Mouse (Mus musculus) retina, postnatal 7 days (tissue): Measurements from ENCODE around the gene Cldn34b2.
"Not testable (repeated sequence)": the region's sequence is repeated elsewhere in the genome, so short reads cannot be mapped to it uniquely, and the experiment has no call there.

Experiments used
- DNase-seq: peaks from one replicate; pipeline ENCODE4 v3.0.0-alpha.2; 2012; ENCODE audit warnings: low read depth, low spot score

Cldn34b2 gene

DNA sequence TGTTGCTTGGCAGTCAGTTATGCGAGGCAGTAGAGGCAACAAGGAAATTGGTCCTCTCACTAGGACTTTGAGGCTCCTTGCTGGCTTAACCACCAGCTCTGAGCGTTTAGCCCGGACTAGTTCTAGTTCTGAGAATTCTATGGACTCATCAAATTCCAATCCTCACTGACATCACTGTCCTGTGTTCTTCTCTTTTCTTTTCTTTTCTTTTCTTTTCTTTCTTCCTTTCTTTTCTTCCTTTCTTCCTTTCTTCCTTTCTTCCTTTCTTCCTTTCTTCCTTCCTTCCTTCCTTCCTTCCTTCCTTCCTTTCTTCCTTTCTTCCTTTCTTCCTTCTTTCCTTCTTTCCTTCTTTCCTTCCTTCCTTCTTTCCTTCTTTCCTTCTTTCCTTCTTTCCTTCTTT lies at the start of gene Cldn34b2:
TSS of gene Cldn34b2 (minus strand) at position 101 of the 400 bp plus-strand sequence.
- not testable (repeated sequence) for DNase-seq

DNA sequence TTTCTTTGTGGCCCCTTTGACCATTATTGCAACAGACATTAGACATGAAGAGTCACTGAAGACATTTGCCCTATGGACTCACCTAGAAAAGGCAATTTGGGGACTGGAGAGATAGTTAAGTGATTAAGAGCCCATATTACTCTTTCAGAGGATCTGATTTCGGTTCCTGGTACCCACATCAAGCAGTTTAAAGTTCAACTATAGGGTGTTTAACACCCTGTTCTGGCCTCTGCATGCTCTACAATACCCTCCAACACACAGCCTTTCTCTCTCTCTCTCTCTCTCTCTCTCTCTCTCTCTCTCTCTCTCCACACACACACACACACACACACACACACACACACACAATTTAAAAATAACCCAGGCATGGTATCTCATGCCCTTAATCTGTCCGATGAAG lies 49.4 kb upstream of the Cldn34b2 start:
- no peak for DNase-seq

DNA sequence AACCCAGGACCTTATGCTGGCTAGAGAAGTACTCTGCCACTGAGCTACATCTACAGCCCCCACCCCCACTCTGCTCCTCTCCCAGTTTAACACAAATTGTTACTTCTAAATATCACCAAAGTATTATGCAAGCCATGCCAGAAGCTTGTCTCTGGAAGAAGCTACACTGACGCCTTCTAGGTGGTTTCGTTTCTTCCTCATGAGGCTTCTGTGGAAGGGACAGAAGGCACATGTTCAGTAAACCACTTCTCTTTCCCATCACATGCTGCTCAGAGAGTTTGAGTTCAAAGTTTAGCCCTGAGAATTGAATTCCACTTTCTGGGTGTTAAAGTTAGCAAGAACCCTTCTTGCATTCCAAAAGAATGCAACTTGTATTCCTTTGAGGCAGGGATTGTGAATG lies 49.0 kb upstream of the Cldn34b2 start:
- DNase-seq: no peak

DNA sequence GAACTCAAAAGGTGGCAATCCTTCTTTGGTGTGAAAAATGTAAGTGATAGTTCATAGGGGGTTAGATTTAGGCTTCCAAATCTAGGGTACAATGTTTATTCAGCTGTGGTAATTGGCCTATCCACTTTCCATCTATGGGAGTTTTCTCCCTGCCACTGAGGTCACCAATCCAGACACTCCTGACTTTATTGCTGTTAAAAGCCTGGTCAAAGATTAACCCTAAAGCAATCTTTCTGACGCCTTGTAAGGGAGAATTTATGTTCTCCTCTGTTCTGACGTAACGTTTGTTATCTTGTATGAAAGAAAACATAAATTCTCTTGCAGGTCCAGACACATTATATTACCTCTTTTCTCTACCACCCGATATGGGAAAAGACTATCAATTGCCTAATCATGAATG lies 47.4 kb upstream of the Cldn34b2 start:
- no peak for DNase-seq

DNA sequence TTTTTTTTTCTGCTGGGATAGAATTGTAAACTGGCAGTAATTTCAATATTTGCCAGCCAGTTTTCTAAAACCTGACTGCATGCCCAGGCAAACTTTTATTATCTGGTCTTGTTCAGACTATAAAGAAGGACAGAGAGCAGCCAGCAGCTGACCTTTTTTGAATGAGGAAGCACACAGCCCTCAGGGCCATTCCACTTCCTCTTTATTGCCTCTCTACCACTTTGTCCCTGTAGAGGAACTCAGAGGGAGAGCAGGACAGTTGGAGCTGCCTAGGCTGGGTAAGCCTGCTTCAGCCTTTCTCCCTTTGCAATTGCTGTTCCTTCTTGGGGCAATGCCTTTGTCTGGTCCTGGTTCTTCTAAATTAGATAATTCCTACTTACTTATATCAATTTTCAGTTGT lies 44.1 kb upstream of the Cldn34b2 start:
- no peak for DNase-seq

DNA sequence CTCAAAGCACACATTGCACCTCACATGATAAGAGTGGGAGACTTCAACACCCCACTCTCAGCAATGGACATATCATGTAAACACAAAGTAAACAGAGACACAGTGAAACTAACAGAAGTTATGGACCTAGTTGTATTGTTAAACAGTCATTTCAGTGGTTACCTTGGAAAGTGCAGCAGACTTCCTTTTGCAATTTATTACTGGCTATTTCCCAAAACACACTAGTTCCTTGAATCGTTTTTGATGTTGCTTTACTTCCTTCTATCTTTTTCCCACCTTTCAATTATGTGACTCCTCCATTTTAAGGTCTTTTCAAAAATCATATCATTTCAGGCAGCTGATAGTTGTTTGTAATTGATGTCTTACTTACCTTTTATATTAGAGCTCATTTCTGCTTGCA lies 43.5 kb upstream of the Cldn34b2 start:
- no peak for DNase-seq

DNA sequence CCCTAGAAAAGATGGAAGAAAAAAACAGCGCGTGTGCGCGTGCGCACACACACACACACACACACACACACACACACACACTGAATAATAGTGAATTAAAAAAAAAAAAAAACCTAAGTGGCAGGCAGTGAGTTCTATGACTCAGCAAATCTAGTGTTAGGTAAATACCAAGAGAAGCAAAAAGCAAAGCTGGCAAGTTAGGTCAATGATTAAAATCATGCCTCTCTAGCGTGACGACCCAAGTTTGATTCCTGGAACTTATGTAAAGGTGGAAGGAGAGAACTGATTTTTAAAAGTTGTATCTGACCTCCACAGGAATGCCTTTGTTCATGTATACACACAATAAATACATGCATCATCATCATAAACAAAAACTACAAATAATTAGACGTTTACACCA lies 41.7 kb upstream of the Cldn34b2 start:
- no peak for DNase-seq

DNA sequence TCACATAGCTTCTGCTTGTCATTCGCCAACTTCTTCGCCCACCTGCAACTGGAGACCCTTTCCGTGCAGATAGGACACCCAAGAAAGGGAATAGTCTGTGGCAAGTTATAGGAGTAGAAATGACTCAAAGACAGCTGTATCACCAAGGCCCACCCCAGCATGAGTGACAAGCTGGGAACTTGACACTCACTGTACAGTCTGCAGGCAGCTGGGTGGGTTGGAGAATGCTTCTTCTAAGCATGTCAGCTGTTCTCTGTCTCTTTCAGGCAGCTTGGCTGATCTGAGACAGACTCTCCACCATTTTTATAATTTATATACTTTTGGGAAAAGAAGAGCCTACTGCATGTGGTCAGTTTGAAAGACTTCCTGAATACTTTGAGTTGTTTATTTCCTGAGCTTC lies 39.5 kb upstream of the Cldn34b2 start:
- DNase-seq: no peak

DNA sequence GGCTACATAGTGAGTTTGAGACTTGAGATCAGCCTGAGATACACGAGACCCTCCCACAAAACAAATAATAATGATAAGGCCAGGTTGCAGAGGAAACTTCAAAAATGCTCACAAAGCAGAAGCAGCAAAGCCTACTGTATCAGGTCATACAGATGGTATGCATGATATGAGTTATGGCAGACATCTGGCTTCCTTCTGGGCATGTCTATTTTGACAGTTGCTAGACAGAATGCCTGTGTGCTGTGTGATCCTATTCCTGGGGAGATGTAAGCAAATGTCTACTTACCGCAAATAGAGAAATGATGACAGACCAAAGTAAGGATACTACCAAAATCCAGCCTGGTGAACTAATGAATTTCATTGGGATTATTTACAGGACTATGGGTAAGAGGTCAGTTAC lies 38.1 kb upstream of the Cldn34b2 start:
- no peak for DNase-seq

DNA sequence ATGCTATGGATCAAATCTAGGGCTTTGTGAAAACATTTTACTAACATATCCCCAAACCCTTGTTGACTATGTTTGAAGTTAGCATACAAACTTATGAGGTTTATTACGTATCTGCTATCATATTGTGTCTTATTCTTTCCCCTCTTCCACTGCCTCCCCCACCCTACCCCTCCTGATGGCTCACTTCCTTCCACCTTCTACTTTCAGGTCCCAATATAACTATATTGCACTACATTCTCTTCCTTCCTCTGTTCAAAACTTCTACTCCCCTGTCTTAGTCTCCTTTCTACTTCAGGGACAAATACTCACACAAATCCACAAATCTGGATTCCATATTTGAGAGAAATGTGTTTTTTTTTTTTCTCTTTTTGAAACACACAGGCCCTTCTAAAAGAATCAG lies 35.3 kb upstream of the Cldn34b2 start:
- DNase-seq: no peak

DNA sequence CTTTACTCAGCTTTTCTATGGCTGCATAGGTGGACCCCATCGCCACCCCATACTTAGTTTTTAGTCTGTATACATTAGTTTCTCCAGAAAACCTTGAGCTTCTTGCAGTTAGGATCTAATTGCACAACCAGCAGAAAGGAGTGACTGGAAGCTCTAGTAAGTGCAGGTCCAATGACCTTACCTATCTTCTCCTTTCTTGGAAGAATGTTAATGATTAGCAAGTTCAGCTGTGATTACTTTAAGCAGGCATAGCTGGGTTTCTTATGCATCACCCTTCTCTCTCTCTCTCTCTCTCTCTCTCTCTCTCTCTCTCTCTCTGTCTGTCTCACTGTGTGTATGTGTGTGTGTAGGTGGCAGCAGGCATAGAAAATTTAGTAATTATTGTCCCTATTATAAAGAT lies 23.7 kb upstream of the Cldn34b2 start:
- DNase-seq: no peak

DNA sequence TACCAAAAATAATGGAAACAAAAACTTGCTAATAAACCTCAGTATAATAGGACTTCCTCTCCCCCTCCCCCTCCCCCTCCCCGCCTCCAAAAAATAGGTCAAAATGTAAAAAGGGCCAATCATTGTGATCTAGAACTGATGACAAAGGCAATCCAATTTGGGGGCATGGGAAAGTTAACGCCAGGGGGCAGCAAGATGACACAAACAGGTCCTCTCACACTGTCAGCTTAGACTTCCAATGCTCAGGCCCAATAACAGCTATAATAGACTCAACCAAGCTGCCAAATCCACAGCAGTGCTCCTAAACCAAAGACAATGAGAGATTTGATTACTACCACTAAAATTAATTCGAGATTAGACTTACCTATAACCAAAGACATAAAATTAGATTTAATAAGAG lies 16.5 kb upstream of the Cldn34b2 start:
- DNase-seq: peak; percentile 24

DNA sequence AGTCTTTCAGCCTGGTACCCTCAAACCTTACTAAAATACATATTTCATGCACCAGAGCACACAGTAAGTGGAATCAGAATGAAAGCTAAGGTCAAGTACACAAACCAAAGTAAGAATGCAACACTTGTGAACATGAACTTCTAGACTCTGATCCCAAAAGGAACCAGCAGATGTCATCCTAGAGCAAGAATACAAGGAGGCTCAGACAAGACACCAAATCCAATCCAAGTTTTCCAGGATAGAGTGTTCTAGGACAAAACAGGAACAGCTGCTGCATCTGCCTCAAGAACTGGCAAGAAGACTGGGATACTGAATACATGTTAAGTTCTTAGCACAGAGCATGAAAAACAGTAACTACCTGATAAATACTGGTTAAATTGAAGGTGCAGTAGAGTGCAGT lies 30.2 kb downstream of the Cldn34b2 start:
- DNase-seq: no peak

DNA sequence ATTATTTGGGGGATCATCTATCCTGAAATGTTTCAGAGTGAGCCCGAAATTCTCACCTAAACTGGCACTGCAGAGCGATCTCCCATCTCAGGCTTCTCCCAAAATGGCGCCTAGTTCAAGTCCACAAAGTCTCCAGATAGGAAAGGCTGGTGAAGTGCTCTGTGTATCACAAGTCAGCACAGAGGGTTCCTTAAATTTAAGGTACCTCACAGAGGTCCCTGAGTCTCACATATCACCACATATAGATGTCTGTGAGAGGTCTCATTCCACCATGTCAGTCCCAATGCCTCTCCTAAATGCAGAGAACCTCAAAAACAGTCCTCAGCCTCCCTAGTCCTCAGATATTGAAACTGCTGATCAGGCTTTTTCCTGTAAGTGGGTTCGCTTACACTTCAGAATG lies 34.6 kb downstream of the Cldn34b2 start, which contains the start of gene Magea2:
TSS of gene Magea2 (minus strand) at position 101 of the 400 bp plus-strand sequence.
- DNase-seq: not testable (repeated sequence)

DNA sequence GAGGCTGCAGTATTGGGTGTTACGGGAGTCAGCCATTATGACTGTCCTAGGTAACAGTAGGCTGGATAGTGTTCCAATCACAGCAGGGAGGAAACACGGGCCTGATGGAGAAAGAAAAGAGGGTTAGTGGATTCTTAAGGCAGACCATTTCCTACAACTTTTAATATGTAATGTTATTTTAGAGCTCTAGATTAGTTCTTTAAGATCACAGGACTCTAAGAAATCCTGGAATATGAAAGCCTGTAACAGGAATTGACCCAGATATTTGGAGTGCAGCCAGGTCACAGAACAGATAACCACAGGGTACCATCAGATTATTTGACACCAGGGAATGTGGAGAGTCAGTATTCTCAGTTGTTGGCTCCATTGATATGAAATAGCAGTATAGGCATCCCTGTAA lies 38.5 kb downstream of the Cldn34b2 start, which contains the start of gene Magea1:
TSS of gene Magea1 (minus strand) at position 101 of the 400 bp plus-strand sequence.
- not testable (repeated sequence) for DNase-seq
